In genomic region chr3:89539036-89539739, GRCm38 (mm10) we compare ENCODE assay signal across 22 mouse cellular contexts. TPM values are rescaled to one million over a fixed set of nuclear protein-coding genes. Genes with fewer than 3 reads are reported as not detected.
DNase-seq lines count a peak whose midpoint lies in the region; ATAC-seq and TF ChIP-seq lines count a peak whose summit lies in the region.
"Had no signal": no experiment of that assay in that cellular context is flagged by ENCODE, and none has a peak within 500 bp of the region (broad histone marks: within the 10 kb centered on the region; RNA-seq: fewer than 3 reads in every experiment).

No protein-coding gene starts in this region.

- H3K9me3 ChIP-seq in forebrain, embryonic 15.5 days: no peaks in the 10 kb centered on the region
- H3K9me3 ChIP-seq: neural tube, embryonic 15.5 days had no signal

- peak overlapping the region; percentile 16 for H3K27ac ChIP-seq in layer of hippocampus, adult 2 months
- H3K27ac ChIP-seq in forebrain, embryonic 15.5 days (replicated peaks): peak overlapping the region; percentile 88
- H3K27ac ChIP-seq: gastrocnemius, adult 2 months; liver, embryonic 14.5 days had no signal

- H3K9ac ChIP-seq in forebrain, embryonic 15.5 days (replicated peaks): no peak overlapping the region
- H3K9ac ChIP-seq: liver, embryonic 14.5 days; neural tube, embryonic 15.5 days had no signal

- H3K4me3 ChIP-seq in layer of hippocampus, adult 2 months: no peak overlapping the region
- H3K4me3 ChIP-seq in forebrain, embryonic 15.5 days: no peak overlapping the region
- H3K4me3 ChIP-seq: erythroblast, embryonic 14.5 days; gastrocnemius, adult 2 months; neural tube, embryonic 15.5 days had no signal

- H3K4me1 ChIP-seq in forebrain, embryonic 15.5 days: peaks cover 69% of the 10 kb centered on the region

- WGBS in forebrain, embryonic 15.5 days: 68% methylated on average over 10 of the region's 10 CpGs

- no peak overlapping the region for H3K4me2 ChIP-seq in forebrain, embryonic 15.5 days (replicated peaks)
- H3K4me2 ChIP-seq: heart, embryonic 11.5 days; neural tube, embryonic 15.5 days had no signal

- H3K36me3 ChIP-seq in forebrain, embryonic 15.5 days: no peaks in the 10 kb centered on the region
- H3K36me3 ChIP-seq: neural tube, embryonic 15.5 days had no signal

- no peaks in the 10 kb centered on the region for H3K27me3 ChIP-seq in forebrain, embryonic 15.5 days
- H3K27me3 ChIP-seq: neural tube, embryonic 15.5 days had no signal

- 0 out of 2 replicates have a peak, but pooled peaks have one; percentile 16 for ATAC-seq in frontal cortex, adult (ENCODE audit: low TSS enrichment)
- ATAC-seq in forebrain, embryonic 15.5 days (replicated peaks): peak; percentile 41

- no peak for TF ChIP-seq CTCF in layer of hippocampus, adult 2 months (conservative IDR thresholded peaks at IDR 0.05)

- DNase-seq in frontal cortex, adult 2 months (ENCODE audit: extremely low spot score in 1 of 2, low spot score in 1 of 2): no peak
- no peak for DNase-seq in layer of hippocampus, adult 2 months (ENCODE audit: low spot score in 2 of 2)
- DNase-seq in layer of hippocampus, adult 11-12 months (ENCODE audit: low spot score): no peak
- DNase-seq in Muller cell, postnatal 12 days (ENCODE audit: inconsistent ontology term): no peak
- DNase-seq: adrenal gland, adult 8-10 months; B cell, adult 2 months; gastrocnemius, adult 2 months; gastrocnemius, postnatal 36 days; heart, adult 18-20 months; heart, postnatal 36 days; kidney, adult 2 months; kidney, postnatal 36 days; liver; lung, adult 2 months; lung, postnatal 14 days; retina, postnatal 1 day had no signal

RNA-seq across cellular contexts. Expression of gene Kcnn3, which starts 19.2 kb away (rescaled TPM):
- 11.4 and 15.8 TPM in 2 replicates for polyA plus RNA-seq in frontal cortex, adult 2 months (2012; rRNA removed)
- total RNA-seq in layer of hippocampus, adult 2 months (2021): 10 to 100 TPM; 25.6 to 29.1 TPM
- 9.0 and 10.4 TPM in 2 replicates for polyA plus RNA-seq in forebrain, embryonic 15.5 days (2015; fragmentation: Nextera tagmentation; extraction: Ambion mirVana)
